Mouse (Mus musculus): Measurements from ENCODE around the gene Polr3f. TPM values are rescaled to one million over a fixed set of nuclear protein-coding genes. Genes with fewer than 3 reads are reported as not detected.

Polr3f gene
- total RNA-seq (2012; rRNA removed): 15.8 and 18.5 TPM in 2 replicates
- 28.5 and 31.9 TPM in 2 replicates for total RNA-seq (2014; rRNA removed)
- 20.2 and 23.2 TPM in 2 replicates for polyA plus RNA-seq (2012; ENCODE audit: insufficient read length, low read depth)

DNA sequence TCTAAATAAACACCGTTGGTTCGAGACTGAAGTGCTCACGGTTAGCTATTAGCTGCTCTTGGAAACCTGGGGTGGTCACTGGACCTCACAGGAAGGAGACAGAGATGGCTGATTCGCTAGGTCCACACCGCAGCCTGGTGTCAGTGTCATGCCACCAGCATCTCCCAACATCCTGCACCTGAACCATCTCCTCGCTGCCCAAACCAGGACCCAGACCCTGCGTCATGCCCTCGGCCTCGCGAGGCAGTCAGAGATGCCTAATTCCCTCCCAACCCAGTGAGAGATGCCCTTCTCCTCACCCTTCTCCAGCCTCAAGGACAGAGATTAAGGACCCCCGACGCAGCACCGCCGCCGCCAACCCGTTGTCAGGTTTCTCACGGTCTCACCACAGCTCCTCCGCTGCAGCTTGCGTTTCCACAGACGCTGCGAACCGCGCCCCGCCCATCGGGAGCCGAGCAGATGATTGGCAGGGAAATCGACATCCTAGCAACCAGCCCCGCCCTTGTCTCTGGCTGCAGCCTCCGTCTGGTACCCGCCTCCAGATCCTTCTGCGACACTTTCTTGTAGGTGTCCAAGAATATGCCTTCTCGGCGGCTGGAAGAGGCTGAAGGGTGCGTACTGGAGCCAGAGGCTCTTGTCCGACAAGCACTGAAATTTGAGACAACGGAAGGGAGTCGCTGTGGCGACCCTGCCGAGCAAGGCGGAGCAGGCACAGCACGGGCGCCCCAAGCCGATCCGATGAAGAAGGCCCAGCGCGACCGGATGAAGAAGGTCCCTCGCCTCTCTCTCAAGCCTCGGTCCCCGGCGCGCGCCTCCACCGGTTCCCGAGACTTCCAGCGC, at the start of gene Polr3f, which contains the start of gene Dzank1:
Gene Polr3f (plus strand): TSS at position 738 of the 840 bp plus-strand sequence.
Gene Dzank1 (minus strand): TSS at position 434 of the 840 bp plus-strand sequence.
- Histone ChIP-seq H3K36me3 (replicated peaks in 1 of 2; ENCODE audit: control insufficient read depth in 1 of 2, insufficient read depth in 1 of 2, low read length in 1 of 2) (peaks cover 0 to 29% of the 10 kb centered on the region in 2 experiments), H3K79me2 (replicated peaks; ENCODE audit: control insufficient read depth, extremely low read depth, insufficient read depth, poor library complexity, severe bottlenecking) (peaks cover 15% of the 10 kb centered on the region), H3K27me3 (replicated peaks) (peaks cover 22% of the 10 kb centered on the region), H3K4me3 (replicated peaks in 1 of 3; ENCODE audit: low read depth in 2 of 3, low read length in 2 of 3, poor library complexity in 1 of 3) (peak within 1 kb of the TSS; percentile 90 to 98 (median 93)), H3K27ac (ENCODE audit: insufficient read depth, low read depth) (peak within 1 kb of the TSS; percentile 19; the same call in 1 of the 2 replicates), H3K4me2 (ENCODE audit: insufficient read depth, low read depth, poor library complexity, severe bottlenecking) (peak within 1 kb of the TSS; percentile 94), H3K9me3 (replicated peaks; ENCODE audit: low read length) (no peaks in the 10 kb centered on the region), H3K4me1 (ENCODE audit: control insufficient read depth in 1 of 2, insufficient read depth in 2 of 2) (peaks cover 5 to 21% of the 10 kb centered on the region in 2 experiments), H3K9ac (ENCODE audit: insufficient read depth, low read depth) (peak within 1 kb of the TSS; percentile 95)
- dilution Hi-C loops (cut with MboI; ENCODE audit: extremely low pct_ligation_motif_present, extremely low pct_unique_long_range_greater_than_20kb, low sequenced_read_pairs): no loop called here
- peak in 1 of 2 experiments; percentile 38; a peak in 1 of 4 replicates for TF ChIP-seq CTCF (conservative IDR thresholded peaks at IDR 0.05 in 1 of 2, IDR thresholded peaks at IDR 0.05 in 1 of 2; ENCODE audit: low read depth in 2 of 2, low read length in 2 of 2)
- no peak for TF ChIP-seq EP300 (IDR thresholded peaks at IDR 0.05; ENCODE audit: low read length)
- no peak for TF ChIP-seq CHD1 (IDR thresholded peaks at IDR 0.05; ENCODE audit: low read depth, low read length)
- no peak for TF ChIP-seq ETS1 (conservative IDR thresholded peaks at IDR 0.05; ENCODE audit: low read depth, low read length)
- peak; percentile 61; the same call in 1 of the 2 replicates for TF ChIP-seq ELF1 (IDR thresholded peaks at IDR 0.05; ENCODE audit: low read depth, low read length)
- TF ChIP-seq TCF12 (IDR thresholded peaks at IDR 0.05; ENCODE audit: low read depth, low read length): 0 out of 2 replicates have a peak, but pooled peaks have one; percentile 26
- TF ChIP-seq GABPA (IDR thresholded peaks at IDR 0.05; ENCODE audit: insufficient replicate concordance, low read depth, low read length): no peak; the same call in 1 of the 2 replicates
- peak; percentile 28; the same call in 1 of the 2 replicates for TF ChIP-seq NRF1 (IDR thresholded peaks at IDR 0.05; ENCODE audit: low read depth, low read length)
- peak; percentile 94 for TF ChIP-seq HCFC1 (IDR thresholded peaks at IDR 0.05; ENCODE audit: low read depth, low read length)
- TF ChIP-seq KAT2A (IDR thresholded peaks at IDR 0.05; ENCODE audit: insufficient replicate concordance, low read length): peak; percentile 86; the same call in 1 of the 2 replicates
- TF ChIP-seq MXI1 (IDR thresholded peaks at IDR 0.05; ENCODE audit: low read depth, low read length): peak; percentile 91; the same call in 1 of the 2 replicates
- no peak for TF ChIP-seq ZC3H11A (IDR thresholded peaks at IDR 0.05; ENCODE audit: low read depth, low read length)
- no peak for TF ChIP-seq MEF2A (IDR thresholded peaks at IDR 0.05; ENCODE audit: borderline replicate concordance, low read depth, low read length)
- 0 out of 2 replicates have a peak, but pooled peaks have one; percentile 49 for TF ChIP-seq TBP (conservative IDR thresholded peaks at IDR 0.05; ENCODE audit: low read depth, low read length)
- TF ChIP-seq SIN3A (IDR thresholded peaks at IDR 0.05; ENCODE audit: low read length): peak; percentile 79; the same call in 1 of the 2 replicates
- no peak for TF ChIP-seq USF2 (conservative IDR thresholded peaks at IDR 0.05; ENCODE audit: low read depth, low read length)
- TF ChIP-seq MAX (IDR thresholded peaks at IDR 0.05; ENCODE audit: low read length): peak; percentile 100
- TF ChIP-seq ZNF384 (IDR thresholded peaks at IDR 0.05; ENCODE audit: low read depth, low read length): no peak
- no peak for TF ChIP-seq UBTF (IDR thresholded peaks at IDR 0.05; ENCODE audit: low read depth, low read length)
- TF ChIP-seq IRF4 (IDR thresholded peaks at IDR 0.05; ENCODE audit: low read depth, low read length): peak; percentile 2
- TF ChIP-seq USF1 (IDR thresholded peaks at IDR 0.05; ENCODE audit: low read depth, low read length): no peak
- TF ChIP-seq NELFE (IDR thresholded peaks at IDR 0.05; ENCODE audit: low read depth, low read length): peak; percentile 51; the same call in 1 of the 2 replicates
- TF ChIP-seq POLR2A (IDR thresholded peaks at IDR 0.05; ENCODE audit: low read depth, low read length): peak; percentile 78
- TF ChIP-seq RCOR1 (conservative IDR thresholded peaks at IDR 0.05; ENCODE audit: low read depth, low read length): no peak
- peak; percentile 97 for DNase-seq (ENCODE audit: extremely low read depth)
- in situ Hi-C loops (cut with MboI; ENCODE audit: low pct_ligation_motif_present, low pct_unique_long_range_greater_than_20kb, low sequenced_read_pairs): no loop called here

Measured in CH12.LX (cell line).